Mouse (Mus musculus) cortical plate, adult 2 months (tissue): ENCODE data around the gene C130032M10Rik. TPM values are rescaled to one million over a fixed set of nuclear protein-coding genes. Genes with fewer than 3 reads are reported as not detected.

Source experiments
- H3K27ac ChIP-seq: fragments of 200-500 bp; 2 replicates; pipeline ENCODE4 v1.5.1; 2012; ENCODE audit warnings: low read length, control low read depth, inconsistent platforms; ENCODE audit not compliant: insufficient read depth
- H3K4me1 ChIP-seq: fragments of 200-500 bp; 2 replicates; pipeline ENCODE4 v1.6.1; 2011; ENCODE audit warnings: low read length; ENCODE audit not compliant: control insufficient read depth, insufficient read depth
- H3K4me3 ChIP-seq: fragments of 200-500 bp; 2 replicates; pipeline ENCODE4 v1.5.1; 2011; ENCODE audit warnings: mild to moderate bottlenecking, low read length, control low read depth; ENCODE audit not compliant: insufficient read depth
- CTCF ChIP-seq: fragments of 200-500 bp; IDR thresholded peaks from 2 replicates; pipeline ENCODE4 v1.5.1; 2011; ENCODE audit warnings: mild to moderate bottlenecking, control low read depth, low read length; ENCODE audit not compliant: insufficient read depth; ENCODE audit errors: extremely low read depth
- POLR2A ChIP-seq: fragments of 200-500 bp; IDR thresholded peaks from 2 replicates; pipeline ENCODE4 v1.6.1; 2011; ENCODE audit warnings: mild to moderate bottlenecking, low read length, control low read depth; ENCODE audit not compliant: insufficient read depth; ENCODE audit errors: extremely low read depth
- polyA plus RNA-seq: library from polyadenylated mRNA; depleted of rRNA; stranded (reverse); fragments of >200 nt; gene quantifications from 2 replicates; pipeline ENCODE4 v1.2.3, GENCODE M21; 2012

Gene C130032M10Rik
- polyA plus RNA-seq, 1 experiment, result not detected

DNA sequence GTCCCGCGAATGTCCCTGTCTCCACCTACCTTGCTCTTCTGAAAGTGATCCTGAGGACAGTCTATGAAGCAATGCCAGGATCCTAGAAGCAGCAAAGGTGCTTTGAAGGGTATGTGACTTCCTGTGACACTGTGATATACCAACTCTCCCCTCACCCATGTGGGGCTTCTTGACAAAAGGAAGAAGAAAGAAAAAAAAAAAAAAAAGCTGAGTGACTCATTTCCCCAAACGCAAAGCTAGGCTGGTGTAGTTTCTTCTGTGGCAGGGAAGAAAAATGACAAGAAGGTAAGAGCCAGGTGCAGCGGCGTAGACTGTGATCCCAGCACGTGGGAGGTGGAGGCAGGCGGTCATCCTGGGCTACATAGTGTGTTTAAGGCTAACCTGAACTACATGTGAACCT, 19.0 kb upstream of the C130032M10Rik start:
- Histone ChIP-seq H3K27ac (no peak overlapping the region), H3K4me3 (no peak overlapping the region), H3K4me1 (no peaks in the 10 kb centered on the region)
- TF ChIP-seq CTCF (no peak), POLR2A (no peak)

GRCm38 (mm10) chr9:114498218-114498617, 17.3 kb upstream of the C130032M10Rik start:
- H3K4me1 ChIP-seq, result no peaks in the 10 kb centered on the region
- TF ChIP-seq CTCF, result peak; percentile 83
- TF ChIP-seq POLR2A, result no peak
- no peak overlapping the region for H3K4me3 ChIP-seq

GRCm38 (mm10) chr9:114499783-114500515, 15.5 kb upstream of the C130032M10Rik start:
- Histone ChIP-seq H3K27ac (no peak overlapping the region), H3K4me1 (no peaks in the 10 kb centered on the region), H3K4me3 (no peak overlapping the region)
- TF ChIP-seq POLR2A (no peak), CTCF (peak; percentile 45)

More at GRCm38 (mm10) chr9:114498218-114498617, 17.3 kb upstream of the C130032M10Rik start:
- no peak overlapping the region for H3K27ac ChIP-seq

DNA sequence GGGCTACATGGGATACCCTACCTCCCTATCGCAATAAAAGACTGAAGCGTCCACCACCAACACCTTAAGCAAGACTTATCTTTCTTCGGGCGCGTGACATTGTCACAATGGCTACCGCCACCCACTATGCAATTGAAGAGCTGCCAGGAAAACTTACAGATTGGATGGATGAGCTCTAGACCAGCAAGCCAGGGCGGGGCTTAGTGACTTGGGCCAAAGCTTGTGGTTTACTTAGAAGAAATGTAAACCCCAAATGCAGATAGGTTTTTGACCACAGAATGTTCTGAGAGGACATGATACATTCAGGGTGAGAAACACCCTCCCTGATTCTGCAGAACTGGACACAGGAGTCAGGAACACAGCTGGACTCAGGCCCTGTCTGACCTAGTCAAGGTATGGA, 14.4 kb upstream of the C130032M10Rik start:
- no peaks in the 10 kb centered on the region for H3K4me1 ChIP-seq
- TF ChIP-seq CTCF, result no peak
- TF ChIP-seq POLR2A, result no peak
- H3K27ac ChIP-seq, result no peak overlapping the region
- no peak overlapping the region for H3K4me3 ChIP-seq

DNA sequence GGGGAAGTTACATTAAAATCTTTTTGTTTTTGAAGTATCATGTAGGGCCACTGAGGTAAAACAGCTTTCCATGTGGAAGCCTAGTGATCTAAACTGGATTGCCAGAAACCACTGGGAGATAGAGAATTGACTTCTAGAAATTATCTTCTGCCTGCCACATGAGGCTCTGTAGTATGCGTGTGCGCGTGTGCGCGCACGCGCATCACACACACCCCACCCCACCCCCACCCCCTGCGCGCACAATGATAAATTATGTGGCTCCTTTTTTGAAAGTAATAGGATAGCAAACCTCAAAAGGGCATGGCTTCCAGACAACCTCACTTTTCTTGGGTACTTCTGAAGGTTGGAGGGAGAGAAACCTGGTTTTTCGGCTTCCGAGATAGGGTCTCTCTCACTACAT, 13.6 kb upstream of the C130032M10Rik start:
- TF ChIP-seq CTCF, result no peak
- no peak for TF ChIP-seq POLR2A
- Histone ChIP-seq H3K27ac (no peak overlapping the region), H3K4me3 (no peak overlapping the region), H3K4me1 (no peaks in the 10 kb centered on the region)

DNA sequence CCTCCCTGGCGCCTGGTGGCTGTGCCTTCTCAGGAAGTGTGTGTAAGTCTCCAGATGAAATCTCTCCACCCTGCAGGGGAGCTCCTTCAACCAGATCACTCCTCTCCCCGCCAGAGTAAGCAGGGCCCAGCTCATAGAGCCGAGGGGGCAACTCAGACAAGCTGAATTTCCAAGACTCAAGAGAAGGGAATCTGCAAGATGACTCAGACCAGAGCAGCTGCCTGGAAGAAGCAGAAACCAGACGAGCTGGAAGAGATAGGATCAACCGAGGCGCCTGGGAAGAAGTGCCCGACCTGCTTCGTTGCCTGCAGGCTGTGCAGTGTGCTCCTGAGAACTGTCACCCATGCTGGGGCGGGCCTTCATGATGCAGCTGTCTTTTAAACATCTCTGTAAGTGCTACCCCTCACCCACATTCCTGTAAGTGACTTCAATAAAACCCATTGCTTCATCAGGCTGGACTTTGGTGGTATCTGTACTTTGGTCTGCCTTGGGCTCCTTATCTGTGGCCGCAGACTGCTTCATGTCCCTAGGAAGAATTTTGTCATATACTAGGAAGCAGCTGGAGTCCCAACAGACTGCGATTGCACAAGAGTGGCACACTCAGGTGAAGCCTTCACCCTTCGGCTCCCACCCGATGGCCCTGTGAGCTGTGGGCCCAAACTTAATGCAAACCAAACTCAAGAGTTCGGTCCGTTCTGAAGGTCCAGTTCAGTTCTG, 12.6 kb upstream of the C130032M10Rik start:
- TF ChIP-seq POLR2A, result no peak
- no peak for TF ChIP-seq CTCF
- H3K27ac ChIP-seq, result no peak overlapping the region
- H3K4me1 ChIP-seq, result no peaks in the 10 kb centered on the region
- H3K4me3 ChIP-seq, result no peak overlapping the region

DNA sequence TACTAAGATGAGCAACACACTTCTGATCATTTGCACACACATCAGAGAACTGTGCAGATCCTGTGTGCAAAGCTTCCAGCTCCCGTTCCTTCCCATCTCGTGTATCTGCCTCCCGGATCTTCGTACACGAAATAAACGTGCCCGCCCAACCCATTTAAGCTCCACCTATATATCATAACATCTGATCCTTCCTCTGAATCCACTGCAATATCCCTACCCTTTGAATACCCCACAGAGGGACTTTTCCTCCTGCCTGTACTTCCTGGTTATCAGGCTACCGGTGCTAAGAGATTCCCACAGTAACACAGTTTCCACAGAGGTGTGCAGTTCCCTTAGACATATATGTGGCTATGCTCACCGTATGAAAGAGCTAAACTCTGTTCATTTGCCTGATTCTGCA, 10.7 kb upstream of the C130032M10Rik start, which contains the start of gene Ccr4:
Ccr4 (minus strand) TSS at position 101 of the 400 bp plus-strand sequence.
- H3K27ac ChIP-seq, result no peak within 1 kb of the TSS
- no peaks in the 10 kb centered on the region for H3K4me1 ChIP-seq
- H3K4me3 ChIP-seq, result no peak within 1 kb of the TSS
- TF ChIP-seq POLR2A (no peak), CTCF (no peak)

DNA sequence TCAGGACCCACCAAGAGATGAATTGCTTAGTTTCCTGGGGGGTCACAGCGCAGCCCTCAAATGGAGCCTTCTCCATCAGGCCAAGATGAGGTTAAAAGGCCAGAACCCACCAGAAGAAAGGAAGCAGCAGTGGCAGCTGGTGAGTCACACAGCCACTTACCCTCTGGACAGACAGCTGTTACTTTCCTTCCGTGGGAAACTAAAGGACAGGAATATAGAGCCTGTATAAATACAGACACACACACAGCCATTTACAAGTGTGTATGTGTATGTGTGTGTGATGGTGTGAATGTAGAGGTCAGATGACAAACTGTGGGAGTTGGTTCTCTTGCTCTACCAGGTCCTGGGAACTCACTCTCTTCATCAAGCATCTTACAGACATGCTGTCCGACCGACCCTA, 8.9 kb upstream of the C130032M10Rik start:
- H3K4me3 ChIP-seq, result no peak overlapping the region
- H3K27ac ChIP-seq, result no peak overlapping the region
- H3K4me1 ChIP-seq, result no peaks in the 10 kb centered on the region
- TF ChIP-seq POLR2A (no peak), CTCF (no peak)

DNA sequence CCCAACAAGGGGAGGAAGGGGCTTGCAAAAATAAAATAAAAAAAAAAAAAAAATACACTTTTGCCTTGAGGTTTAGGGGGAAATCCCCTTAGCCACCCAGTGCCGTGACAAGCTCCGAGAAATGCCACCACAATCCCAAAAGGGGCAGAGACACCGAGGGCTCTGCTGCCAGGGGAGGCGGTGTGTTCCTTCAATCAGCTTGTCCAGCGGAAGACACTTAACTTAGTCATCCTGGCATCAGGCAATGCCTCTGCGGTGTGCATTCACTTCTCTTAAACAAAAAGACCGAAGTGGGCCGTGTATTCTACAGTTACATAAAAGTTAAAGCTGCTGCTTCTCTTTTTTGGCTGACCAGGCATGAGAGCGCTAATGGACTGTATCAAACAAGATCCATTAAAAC, 8.1 kb upstream of the C130032M10Rik start:
- Histone ChIP-seq H3K4me1 (no peaks in the 10 kb centered on the region), H3K27ac (no peak overlapping the region), H3K4me3 (no peak overlapping the region)
- TF ChIP-seq CTCF (no peak), POLR2A (no peak)

DNA sequence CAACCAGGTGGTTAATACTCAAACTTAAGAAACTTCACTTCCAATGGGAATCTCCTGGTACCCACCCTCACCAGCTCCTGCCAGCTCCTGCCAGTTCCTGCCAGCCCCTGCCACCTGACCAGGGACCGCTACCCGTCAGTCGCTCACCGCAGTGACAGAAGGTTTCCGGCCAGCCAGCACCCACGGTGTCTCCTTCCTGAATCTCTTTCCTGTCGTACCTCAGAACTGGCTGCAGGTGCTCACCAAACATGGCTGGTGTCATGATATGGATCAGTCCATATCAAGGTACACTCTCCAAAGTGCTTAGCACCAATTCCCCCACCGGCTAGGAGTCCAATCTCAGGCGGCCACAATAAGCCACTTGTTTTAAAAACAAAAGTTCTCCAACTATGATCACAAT, 5.7 kb upstream of the C130032M10Rik start:
- Histone ChIP-seq H3K4me1 (no peaks in the 10 kb centered on the region), H3K27ac (no peak overlapping the region), H3K4me3 (no peak overlapping the region)
- TF ChIP-seq CTCF, result no peak
- TF ChIP-seq POLR2A, result no peak
